Mouse (Mus musculus) myocyte (in vitro differentiated cells): ENCODE results near the gene Agpat4.

Source experiments
- CEBPB ChIP-seq: IDR thresholded peaks from 2 replicates; pipeline ENCODE4 v1.6.1; 2011; ENCODE audit warnings: mild to moderate bottlenecking, moderate library complexity; ENCODE audit not compliant: poor library complexity, insufficient read depth, severe bottlenecking
- E2F4 ChIP-seq: IDR thresholded peaks from one replicate; pipeline ENCODE4 v1.6.1; 2011; ENCODE audit warnings: mild to moderate bottlenecking, control low read depth, moderate library complexity; ENCODE audit not compliant: insufficient read depth
- MAX ChIP-seq: IDR thresholded peaks from one replicate; pipeline ENCODE4 v1.6.1; 2011; ENCODE audit warnings: low read depth, mild to moderate bottlenecking, control low read depth
- MYOD1 ChIP-seq, 3 experiments: IDR thresholded peaks; one replicate each; pipeline ENCODE4 v1.6.1; 2011; ENCODE audit warnings: control low read depth in 2 of 3, low read depth in 2 of 3, mild to moderate bottlenecking in 2 of 3, moderate library complexity in 1 of 3; ENCODE audit not compliant: insufficient read length in 2 of 3, control insufficient read depth in 1 of 3
- POLR2A ChIP-seq: IDR thresholded peaks from one replicate; pipeline ENCODE4 v1.6.1; 2011; ENCODE audit warnings: low read depth, mild to moderate bottlenecking, control low read depth, moderate library complexity; ENCODE audit not compliant: insufficient read length
- POLR2AphosphoS2 ChIP-seq: IDR thresholded peaks from one replicate; pipeline ENCODE4 v1.6.1; 2011; ENCODE audit warnings: low read depth, control low read depth; ENCODE audit not compliant: insufficient read length
- TCF12 ChIP-seq: IDR thresholded peaks from one replicate; pipeline ENCODE4 v1.6.1; 2011; ENCODE audit warnings: mild to moderate bottlenecking, control low read depth; ENCODE audit not compliant: poor library complexity, insufficient read depth, severe bottlenecking
- USF1 ChIP-seq: IDR thresholded peaks from one replicate; pipeline ENCODE4 v1.6.1; 2011; ENCODE audit warnings: low read depth, mild to moderate bottlenecking, control low read depth, moderate library complexity

- TF ChIP-seq MYOD1 (IDR thresholded peaks at IDR 0.05; ENCODE audit: control insufficient read depth in 1 of 3, insufficient read length in 2 of 3, low read depth in 2 of 3) (no peak), POLR2A (no peak), E2F4 (no peak), TCF12 (no peak), USF1 (no peak), POLR2AphosphoS2 (no peak), MAX (no peak), CEBPB (no peak)
Measured at GRCm38 (mm10) chr17:12249783-12250504, 131.4 kb downstream of the Agpat4 start.
